Mouse (Mus musculus): ENCODE measurements at regions not wholly inside any gene's neighbourhood (a gene's known extent, or its start where the extent isn't known, plus 50 kb on each side); places are given as distances from the start of the nearest gene placed in this dataset.

DNA sequence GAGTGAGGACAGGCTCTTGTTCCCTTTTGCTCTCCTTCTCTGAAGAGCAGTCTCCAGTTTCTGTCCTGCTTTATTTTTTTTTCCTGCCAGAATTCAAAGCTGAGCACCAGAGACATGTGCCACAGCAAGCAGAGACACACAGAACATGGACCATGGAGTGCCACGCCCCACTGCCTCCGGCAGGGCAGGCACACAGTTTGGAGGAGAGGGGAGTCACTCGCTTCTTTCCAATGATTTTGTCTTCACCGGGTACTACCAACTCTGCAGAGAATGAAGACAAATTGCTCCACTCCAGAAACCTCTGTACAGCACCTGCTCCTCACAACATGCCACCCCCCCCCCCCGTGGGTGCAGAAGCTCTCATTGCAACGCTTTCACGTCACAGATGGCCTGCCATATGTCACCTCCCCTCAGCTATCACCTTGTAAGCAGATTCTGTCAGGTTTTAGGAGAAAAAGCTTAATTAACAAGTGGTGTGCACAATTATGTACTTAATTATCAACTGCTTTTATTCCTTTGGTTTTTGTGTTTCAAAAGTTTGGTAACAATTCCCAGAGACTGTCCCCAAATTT is 110.6 kb upstream of the Lemd2 start:
- peaks cover 3% of the 10 kb centered on the region; the same call in 1 of the 2 replicates for H3K4me1 ChIP-seq (ENCODE audit: control insufficient read depth, insufficient read depth, low read length)
- no peak for TF ChIP-seq POLR2A (IDR thresholded peaks at IDR 0.05; ENCODE audit: low read depth, low read length)
- TF ChIP-seq CTCF (IDR thresholded peaks at IDR 0.05; ENCODE audit: borderline replicate concordance, insufficient read depth, low read length), result no peak

GRCm38 (mm10) chr17:27308933-27309332 is 104.7 kb upstream of the Lemd2 start:
- no peak overlapping the region for H3K27ac ChIP-seq (ENCODE audit: insufficient read depth, low read length)
- TF ChIP-seq CTCF (IDR thresholded peaks at IDR 0.05; ENCODE audit: borderline replicate concordance, insufficient read depth, low read length), result no peak
- TF ChIP-seq POLR2A (IDR thresholded peaks at IDR 0.05; ENCODE audit: low read depth, low read length), result no peak
- H3K4me3 ChIP-seq (ENCODE audit: insufficient read depth, low read length), result no peak overlapping the region
- no peaks in the 10 kb centered on the region for H3K4me1 ChIP-seq (ENCODE audit: control insufficient read depth, insufficient read depth, low read length)

More for the DNA sequence above, 110.6 kb upstream of the Lemd2 start:
- Histone ChIP-seq H3K27ac (ENCODE audit: insufficient read depth, low read length) (no peak overlapping the region), H3K4me3 (ENCODE audit: insufficient read depth, low read length) (no peak overlapping the region)

DNA sequence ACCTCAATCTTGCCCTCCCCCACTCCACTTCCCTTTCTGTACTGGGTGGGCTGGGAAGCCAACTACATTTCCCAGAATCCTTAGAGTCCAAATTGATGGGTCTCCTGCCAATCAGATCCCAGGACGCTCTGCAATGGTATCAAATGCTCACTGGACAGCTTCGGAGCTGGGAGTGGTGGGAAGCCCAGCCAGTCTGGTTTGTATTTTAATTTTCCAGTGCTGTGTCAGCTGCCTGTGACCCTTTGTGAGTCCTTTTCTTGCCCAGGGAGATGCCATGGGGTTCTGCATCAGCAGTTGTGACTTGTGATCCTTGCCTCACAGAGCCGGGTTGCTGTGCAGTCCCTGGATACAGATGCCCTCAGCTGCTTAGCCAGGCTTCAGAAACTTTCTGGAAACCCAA is 100.6 kb upstream of the Lemd2 start:
- Histone ChIP-seq H3K4me3 (ENCODE audit: insufficient read depth, low read length) (no peak overlapping the region), H3K27ac (ENCODE audit: insufficient read depth, low read length) (no peak overlapping the region), H3K4me1 (ENCODE audit: control insufficient read depth, insufficient read depth, low read length) (no peaks in the 10 kb centered on the region)
- TF ChIP-seq POLR2A (IDR thresholded peaks at IDR 0.05; ENCODE audit: low read depth, low read length), result no peak
- TF ChIP-seq CTCF (IDR thresholded peaks at IDR 0.05; ENCODE audit: borderline replicate concordance, insufficient read depth, low read length), result no peak

GRCm38 (mm10) chr17:27303633-27304479 is 99.6 kb upstream of the Lemd2 start:
- Histone ChIP-seq H3K4me1 (ENCODE audit: control insufficient read depth, insufficient read depth, low read length) (no peaks in the 10 kb centered on the region), H3K27ac (ENCODE audit: insufficient read depth, low read length) (no peak overlapping the region), H3K4me3 (ENCODE audit: insufficient read depth, low read length) (no peak overlapping the region)
- TF ChIP-seq CTCF (IDR thresholded peaks at IDR 0.05; ENCODE audit: borderline replicate concordance, insufficient read depth, low read length), result no peak

GRCm38 (mm10) chr17:27303061-27303460 is 98.8 kb upstream of the Lemd2 start:
- no peak overlapping the region for H3K4me3 ChIP-seq (ENCODE audit: insufficient read depth, low read length)
- no peak overlapping the region for H3K27ac ChIP-seq (ENCODE audit: insufficient read depth, low read length)
- H3K4me1 ChIP-seq (ENCODE audit: control insufficient read depth, insufficient read depth, low read length), result no peaks in the 10 kb centered on the region
- no peak for TF ChIP-seq CTCF (IDR thresholded peaks at IDR 0.05; ENCODE audit: borderline replicate concordance, insufficient read depth, low read length)

DNA sequence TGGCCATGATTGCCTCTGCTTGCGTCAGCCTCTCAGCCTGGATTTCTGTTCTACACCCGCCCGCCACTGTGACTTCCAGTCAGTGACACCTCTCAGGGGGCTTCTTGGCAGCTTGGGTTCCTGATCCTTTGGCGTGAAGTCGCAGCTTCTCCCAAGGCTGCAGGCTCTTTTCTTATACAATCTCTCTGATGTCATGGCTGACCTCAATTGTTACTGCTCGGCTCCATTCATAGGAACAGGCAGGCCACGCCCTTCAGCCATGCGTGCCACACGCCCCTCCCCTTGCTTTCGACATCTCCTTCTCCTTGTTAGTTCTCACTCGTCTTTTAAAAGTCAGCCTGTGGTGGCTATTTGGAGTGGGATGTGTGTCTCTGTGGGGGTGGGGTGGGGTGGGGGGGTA is 97.1 kb upstream of the Lemd2 start:
- no peak for TF ChIP-seq POLR2A (IDR thresholded peaks at IDR 0.05; ENCODE audit: low read depth, low read length)
- no peak for TF ChIP-seq CTCF (IDR thresholded peaks at IDR 0.05; ENCODE audit: borderline replicate concordance, insufficient read depth, low read length)
- H3K4me1 ChIP-seq (ENCODE audit: control insufficient read depth, insufficient read depth, low read length), result no peaks in the 10 kb centered on the region
- no peak overlapping the region for H3K27ac ChIP-seq (ENCODE audit: insufficient read depth, low read length)
- H3K4me3 ChIP-seq (ENCODE audit: insufficient read depth, low read length), result no peak overlapping the region

DNA sequence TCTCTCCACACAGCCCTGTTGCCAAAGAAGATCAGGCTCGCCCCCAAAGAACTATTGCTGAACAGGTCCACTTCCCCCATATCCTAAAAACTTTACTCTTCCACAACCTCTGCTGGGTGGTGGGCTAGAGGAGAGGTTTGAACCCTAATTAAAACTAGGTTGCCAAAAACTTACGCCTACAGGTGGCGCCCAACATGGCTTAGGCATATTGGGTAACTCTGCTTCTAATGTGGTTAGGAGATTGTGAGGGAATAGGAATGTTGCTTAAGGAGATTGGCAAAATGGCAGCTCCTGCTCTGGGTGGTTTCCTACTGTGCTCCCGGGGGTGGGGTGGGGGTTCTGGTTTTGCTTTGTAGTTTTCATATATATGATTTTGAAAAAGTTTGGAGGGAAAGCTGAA is 95.0 kb upstream of the Lemd2 start:
- TF ChIP-seq POLR2A (IDR thresholded peaks at IDR 0.05; ENCODE audit: low read depth, low read length), result no peak
- TF ChIP-seq CTCF (IDR thresholded peaks at IDR 0.05; ENCODE audit: borderline replicate concordance, insufficient read depth, low read length), result no peak
- Histone ChIP-seq H3K4me3 (ENCODE audit: insufficient read depth, low read length) (no peak overlapping the region), H3K4me1 (ENCODE audit: control insufficient read depth, insufficient read depth, low read length) (no peaks in the 10 kb centered on the region), H3K27ac (ENCODE audit: insufficient read depth, low read length) (no peak overlapping the region)

GRCm38 (mm10) chr17:27298351-27298750 is 94.1 kb upstream of the Lemd2 start:
- Histone ChIP-seq H3K27ac (ENCODE audit: insufficient read depth, low read length) (no peak overlapping the region), H3K4me1 (ENCODE audit: control insufficient read depth, insufficient read depth, low read length) (no peaks in the 10 kb centered on the region), H3K4me3 (ENCODE audit: insufficient read depth, low read length) (no peak overlapping the region)
- no peak for TF ChIP-seq CTCF (IDR thresholded peaks at IDR 0.05; ENCODE audit: borderline replicate concordance, insufficient read depth, low read length)
- TF ChIP-seq POLR2A (IDR thresholded peaks at IDR 0.05; ENCODE audit: low read depth, low read length), result no peak

DNA sequence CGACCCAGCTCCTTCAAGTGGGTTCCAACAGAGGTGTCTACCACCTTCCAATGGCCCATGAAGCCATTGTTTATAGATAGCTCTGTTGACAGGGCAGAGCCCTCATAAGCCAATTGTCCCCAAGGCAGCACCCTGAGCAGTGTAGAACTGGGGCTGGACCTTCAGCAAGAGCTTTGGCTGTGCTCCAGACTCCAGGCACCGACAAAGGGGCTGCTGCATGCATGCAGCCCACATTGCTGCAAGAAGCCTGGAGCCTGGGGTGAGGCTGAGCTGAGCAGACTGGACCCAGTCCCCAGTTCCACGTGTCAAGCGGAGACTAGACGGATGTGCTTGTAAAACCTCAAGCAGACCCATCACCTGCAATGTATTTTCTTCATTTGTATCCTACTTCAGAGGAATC is 91.9 kb upstream of the Lemd2 start:
- H3K27ac ChIP-seq (ENCODE audit: insufficient read depth, low read length), result no peak overlapping the region
- TF ChIP-seq CTCF (IDR thresholded peaks at IDR 0.05; ENCODE audit: borderline replicate concordance, insufficient read depth, low read length) (no peak), POLR2A (IDR thresholded peaks at IDR 0.05; ENCODE audit: low read depth, low read length) (no peak)

GRCm38 (mm10) chr17:27294208-27294604 is 89.9 kb upstream of the Lemd2 start:
- no peak overlapping the region for H3K27ac ChIP-seq (ENCODE audit: insufficient read depth, low read length)
- no peak overlapping the region for H3K4me3 ChIP-seq (ENCODE audit: insufficient read depth, low read length)
- no peaks in the 10 kb centered on the region for H3K4me1 ChIP-seq (ENCODE audit: control insufficient read depth, insufficient read depth, low read length)
- TF ChIP-seq CTCF (IDR thresholded peaks at IDR 0.05; ENCODE audit: borderline replicate concordance, insufficient read depth, low read length) (no peak), POLR2A (IDR thresholded peaks at IDR 0.05; ENCODE audit: low read depth, low read length) (no peak)

More for the DNA sequence above, 91.9 kb upstream of the Lemd2 start:
- Histone ChIP-seq H3K4me1 (ENCODE audit: control insufficient read depth, insufficient read depth, low read length) (no peaks in the 10 kb centered on the region), H3K4me3 (ENCODE audit: insufficient read depth, low read length) (no peak overlapping the region)

All from embryonic fibroblast, embryonic 13.5 days (primary cell).